Mouse (Mus musculus): ENCODE results near the gene Gns. TPM values are rescaled to one million over a fixed set of nuclear protein-coding genes. Genes with fewer than 3 reads are reported as not detected.
"Not testable (repeated sequence)": the region's sequence is repeated elsewhere in the genome, so short reads cannot be mapped to it uniquely, and the experiment has no call there.

Gns gene
- 47.7 and 54.4 TPM in 2 replicates for polyA plus RNA-seq (2016; fragmentation: Nextera tagmentation; extraction: Ambion mirVana)

GRCm38 (mm10) chr10:121364801-121365564 is at the start of gene Gns:
Gene Gns (plus strand): TSS chr10:121365090.
- H3K27ac ChIP-seq, result peak within 1 kb of the TSS; percentile 46; the same call in 1 of the 2 replicates
- no peaks in the 10 kb centered on the region for H3K27me3 ChIP-seq (replicated peaks)
- H3K9ac ChIP-seq, result peak within 1 kb of the TSS; percentile 89
- no peaks in the 10 kb centered on the region for H3K9me3 ChIP-seq
- H3K4me3 ChIP-seq, result peak within 1 kb of the TSS; percentile 93
- WGBS, result under 1% methylated on average over 69 of the region's 72 CpGs
- peak within 1 kb of the TSS; percentile 97 for H3K4me2 ChIP-seq (replicated peaks)
- peak; percentile 99 for ATAC-seq (ENCODE audit: low FRiP score, low read depth)
- peaks cover 25% of the 10 kb centered on the region for H3K4me1 ChIP-seq
- 0 out of 2 replicates have a peak, but pooled peaks cover 2% of the 10 kb centered on the region for H3K36me3 ChIP-seq

GRCm38 (mm10) chr10:121315321-121316283 is 49.3 kb upstream of the Gns start:
- no peak for ATAC-seq (ENCODE audit: low FRiP score, low read depth)
- H3K4me3 ChIP-seq, result no peak overlapping the region

GRCm38 (mm10) chr10:121316361-121316760 is 48.5 kb upstream of the Gns start:
- no peak overlapping the region for H3K4me3 ChIP-seq
- 90% methylated on average over 10 of the region's 10 CpGs for WGBS
- no peak overlapping the region for H3K9ac ChIP-seq
- 0 out of 2 replicates have a peak, but pooled peaks cover 6% of the 10 kb centered on the region for H3K27me3 ChIP-seq (replicated peaks)
- H3K9me3 ChIP-seq, result no peaks in the 10 kb centered on the region
- no peak overlapping the region for H3K4me2 ChIP-seq (replicated peaks)
- H3K27ac ChIP-seq, result no peak overlapping the region
- H3K36me3 ChIP-seq, result no peaks in the 10 kb centered on the region
- H3K4me1 ChIP-seq, result peaks cover 9% of the 10 kb centered on the region; the same call in 1 of the 2 replicates
- no peak for ATAC-seq (ENCODE audit: low FRiP score, low read depth)

More at GRCm38 (mm10) chr10:121315321-121316283, 49.3 kb upstream of the Gns start:
- 24% methylated on average over 27 of the region's 27 CpGs for WGBS
- Histone ChIP-seq H3K4me1 (peaks cover 9% of the 10 kb centered on the region; the same call in 1 of the 2 replicates), H3K36me3 (no peaks in the 10 kb centered on the region), H3K27ac (no peak overlapping the region), H3K9me3 (no peaks in the 10 kb centered on the region), H3K4me2 (replicated peaks) (peak overlapping the region; percentile 40), H3K27me3 (replicated peaks) (0 out of 2 replicates have a peak, but pooled peaks cover 6% of the 10 kb centered on the region), H3K9ac (no peak overlapping the region)

GRCm38 (mm10) chr10:121318397-121318950 is 46.4 kb upstream of the Gns start:
- no peak overlapping the region for H3K9ac ChIP-seq
- H3K27ac ChIP-seq, result no peak overlapping the region
- H3K4me3 ChIP-seq, result no peak overlapping the region
- peaks cover 9% of the 10 kb centered on the region; the same call in 1 of the 2 replicates for H3K4me1 ChIP-seq
- no peaks in the 10 kb centered on the region for H3K27me3 ChIP-seq (replicated peaks)
- H3K36me3 ChIP-seq, result no peaks in the 10 kb centered on the region
- 80% methylated on average over 7 of the region's 7 CpGs for WGBS
- H3K4me2 ChIP-seq (replicated peaks), result no peak overlapping the region
- no peaks in the 10 kb centered on the region for H3K9me3 ChIP-seq
- ATAC-seq (ENCODE audit: low FRiP score, low read depth), result no peak

- Histone ChIP-seq H3K27ac (no peak overlapping the region), H3K36me3 (no peaks in the 10 kb centered on the region), H3K4me3 (no peak overlapping the region), H3K9me3 (no peaks in the 10 kb centered on the region), H3K9ac (no peak overlapping the region), H3K4me1 (no peaks in the 10 kb centered on the region), H3K4me2 (replicated peaks) (no peak overlapping the region), H3K27me3 (replicated peaks) (no peaks in the 10 kb centered on the region)
- WGBS, result 90% methylated on average over 7 of the region's 7 CpGs
- no peak for ATAC-seq (ENCODE audit: low FRiP score, low read depth)
These were observed 41.4 kb upstream of the Gns start for GRCm38 (mm10) chr10:121323493-121323892.

- Histone ChIP-seq H3K9ac (no peak overlapping the region), H3K27ac (no peak overlapping the region), H3K4me3 (no peak overlapping the region), H3K27me3 (replicated peaks) (no peaks in the 10 kb centered on the region), H3K4me1 (no peaks in the 10 kb centered on the region), H3K9me3 (no peaks in the 10 kb centered on the region), H3K36me3 (no peaks in the 10 kb centered on the region), H3K4me2 (replicated peaks) (no peak overlapping the region)
- ATAC-seq (ENCODE audit: low FRiP score, low read depth), result no peak
These were observed 38.7 kb upstream of the Gns start for GRCm38 (mm10) chr10:121326167-121326566.

GRCm38 (mm10) chr10:121329586-121329985 is 35.3 kb upstream of the Gns start:
- Histone ChIP-seq H3K4me3 (no peak overlapping the region), H3K9ac (no peak overlapping the region), H3K36me3 (no peaks in the 10 kb centered on the region), H3K9me3 (0 out of 2 replicates have a peak, but pooled peaks cover 3% of the 10 kb centered on the region), H3K4me2 (replicated peaks) (no peak overlapping the region), H3K27me3 (replicated peaks) (no peaks in the 10 kb centered on the region), H3K4me1 (no peaks in the 10 kb centered on the region), H3K27ac (no peak overlapping the region)
- WGBS, result 84% methylated on average over 4 of the region's 4 CpGs
- no peak for ATAC-seq (ENCODE audit: low FRiP score, low read depth)

- WGBS, result 13% methylated on average over 7 of the region's 7 CpGs
- H3K36me3 ChIP-seq, result no peaks in the 10 kb centered on the region
- no peak overlapping the region for H3K27ac ChIP-seq
- H3K4me2 ChIP-seq (replicated peaks), result no peak overlapping the region
- H3K9ac ChIP-seq, result no peak overlapping the region
- ATAC-seq (ENCODE audit: low FRiP score, low read depth), result no peak
- no peaks in the 10 kb centered on the region for H3K4me1 ChIP-seq
- H3K27me3 ChIP-seq (replicated peaks), result no peaks in the 10 kb centered on the region
- H3K9me3 ChIP-seq, result 0 out of 2 replicates have a peak, but pooled peaks cover 3% of the 10 kb centered on the region
- no peak overlapping the region for H3K4me3 ChIP-seq
These were observed 34.0 kb upstream of the Gns start for GRCm38 (mm10) chr10:121330940-121331339.

GRCm38 (mm10) chr10:121334576-121334975 is 30.3 kb upstream of the Gns start:
- no peaks in the 10 kb centered on the region for H3K36me3 ChIP-seq
- no peak overlapping the region for H3K9ac ChIP-seq
- H3K4me3 ChIP-seq, result no peak overlapping the region
- 76% methylated on average over 3 of the region's 3 CpGs for WGBS
- no peak for ATAC-seq (ENCODE audit: low FRiP score, low read depth)
- H3K27ac ChIP-seq, result no peak overlapping the region
- H3K4me2 ChIP-seq (replicated peaks), result no peak overlapping the region
- H3K4me1 ChIP-seq, result no peaks in the 10 kb centered on the region
- no peaks in the 10 kb centered on the region for H3K27me3 ChIP-seq (replicated peaks)
- H3K9me3 ChIP-seq, result 0 out of 2 replicates have a peak, but pooled peaks cover 3% of the 10 kb centered on the region

GRCm38 (mm10) chr10:121336536-121336935 is 28.4 kb upstream of the Gns start:
- not testable (repeated sequence) for H3K27ac ChIP-seq; ATAC-seq (ENCODE audit: low FRiP score, low read depth); H3K4me1 ChIP-seq; H3K4me3 ChIP-seq; H3K4me2 ChIP-seq (replicated peaks); H3K36me3 ChIP-seq; H3K27me3 ChIP-seq (replicated peaks); H3K9me3 ChIP-seq; H3K9ac ChIP-seq
- WGBS, result 75% methylated on average over 14 of the region's 14 CpGs

- H3K4me2 ChIP-seq (replicated peaks), result no peak overlapping the region; the same call in 1 of the 2 replicates
- H3K4me3 ChIP-seq, result no peak overlapping the region
- H3K27me3 ChIP-seq (replicated peaks), result no peaks in the 10 kb centered on the region
- H3K27ac ChIP-seq, result no peak overlapping the region
- no peaks in the 10 kb centered on the region for H3K36me3 ChIP-seq
- no peaks in the 10 kb centered on the region for H3K9me3 ChIP-seq
- H3K4me1 ChIP-seq, result peaks cover 7% of the 10 kb centered on the region
- H3K9ac ChIP-seq, result no peak overlapping the region
- peak; percentile 94 for ATAC-seq (ENCODE audit: low FRiP score, low read depth)
- WGBS, result 59% methylated on average over 11 of the region's 11 CpGs
These were observed 23.9 kb upstream of the Gns start for GRCm38 (mm10) chr10:121340754-121341593.

Measured in neural tube, embryonic 12.5 days (tissue).